Mouse (Mus musculus) adrenal gland (tissue): ENCODE measurements at regions not wholly inside any gene's neighbourhood (a gene's known extent, or its start where the extent isn't known, plus 50 kb on each side); places are given as distances from the start of the nearest gene placed in this dataset.

Source experiments
- intact Hi-C: fragments of 180-260 bp; cut with DNase I; formaldehyde crosslinking; loops from one replicate; pipeline ENCODE4 v1.15.1; 2025

DNA sequence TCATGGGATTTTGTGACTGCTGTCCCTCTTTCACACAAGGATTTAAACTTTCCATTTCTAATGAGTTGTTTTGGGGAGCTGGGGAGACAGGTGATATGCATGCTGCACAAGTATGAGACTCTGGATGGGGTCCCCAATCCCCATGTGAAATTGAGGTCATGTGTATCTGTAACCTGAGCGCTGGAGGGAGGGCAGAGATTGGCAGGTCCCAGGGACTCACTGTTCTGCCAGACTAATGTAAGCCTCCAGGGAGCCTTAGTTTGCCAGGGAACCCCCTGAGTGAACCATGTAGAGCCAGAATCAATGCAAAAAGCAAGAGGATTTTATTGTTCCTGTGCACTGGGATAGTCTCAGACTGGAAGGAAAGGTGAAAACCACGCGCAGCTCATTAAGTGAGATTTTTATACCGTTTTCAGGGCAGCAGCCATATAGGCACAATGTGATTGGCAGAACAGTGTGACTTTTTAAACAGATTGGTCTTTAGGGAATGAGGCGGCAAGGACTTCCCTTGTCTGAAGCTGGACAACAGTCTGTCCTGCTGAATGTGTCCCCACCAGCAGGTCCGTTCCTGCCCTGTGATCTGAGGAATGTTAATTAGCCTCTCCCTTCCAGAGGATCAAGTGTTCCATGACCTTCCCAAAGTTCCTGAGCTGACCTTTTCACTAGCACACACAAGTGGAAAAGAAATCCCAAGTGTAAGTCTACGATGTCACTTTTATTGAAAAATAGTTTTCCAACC lies 59.9 kb upstream of the Oxgr1 start:
- intact Hi-C loops, result no loop called here

- intact Hi-C loops, result no loop called here
These were observed 60.5 kb upstream of the Oxgr1 start for GRCm38 (mm10) chr14:120102749-120103142.

- intact Hi-C loops, result no loop called here
These were observed 67.6 kb upstream of the Oxgr1 start for GRCm38 (mm10) chr14:120109846-120110245.

GRCm38 (mm10) chr14:120113316-120113715 lies 71.1 kb upstream of the Oxgr1 start:
- intact Hi-C loops, result no loop called here

DNA sequence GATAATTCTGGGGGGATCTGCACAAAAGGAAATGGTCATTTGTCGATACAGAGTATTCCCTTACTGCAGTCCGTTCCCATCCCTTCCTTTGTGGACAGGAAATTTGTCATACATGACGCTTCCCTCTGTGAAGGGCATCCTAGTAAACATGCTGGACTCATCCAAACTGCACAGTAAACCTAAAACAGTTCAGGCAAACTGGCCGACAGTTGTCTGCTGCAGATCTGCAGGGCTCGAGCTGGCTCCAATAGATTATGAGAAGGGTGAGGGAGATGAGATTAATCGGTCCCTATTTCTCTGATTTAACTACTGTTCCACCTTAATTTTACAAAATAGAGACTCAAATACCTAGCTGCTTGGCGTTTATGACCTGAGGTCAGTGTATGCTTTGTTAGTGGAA lies 76.3 kb upstream of the Oxgr1 start:
- intact Hi-C loops, result no loop called here

DNA sequence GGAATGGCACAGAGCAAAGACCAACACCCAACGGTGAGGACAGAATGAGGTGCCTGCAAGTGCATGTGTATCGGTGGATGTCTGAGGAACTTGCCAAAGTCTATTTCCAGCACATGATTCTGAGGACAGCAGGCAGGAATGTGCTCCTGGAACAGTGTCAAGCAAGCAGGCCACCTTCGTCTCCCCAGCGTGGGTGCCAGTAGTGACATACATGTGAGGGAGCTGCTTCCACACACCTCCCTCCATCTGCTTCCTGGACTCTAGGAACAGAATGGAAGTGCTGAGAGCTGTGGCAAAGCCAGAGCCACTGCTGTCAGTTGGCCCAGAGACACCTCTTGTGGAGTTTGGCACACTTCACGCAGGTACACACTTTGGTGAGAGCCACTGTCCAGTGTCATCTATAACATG lies 76.9 kb upstream of the Oxgr1 start:
- intact Hi-C loops, result no loop called here

DNA sequence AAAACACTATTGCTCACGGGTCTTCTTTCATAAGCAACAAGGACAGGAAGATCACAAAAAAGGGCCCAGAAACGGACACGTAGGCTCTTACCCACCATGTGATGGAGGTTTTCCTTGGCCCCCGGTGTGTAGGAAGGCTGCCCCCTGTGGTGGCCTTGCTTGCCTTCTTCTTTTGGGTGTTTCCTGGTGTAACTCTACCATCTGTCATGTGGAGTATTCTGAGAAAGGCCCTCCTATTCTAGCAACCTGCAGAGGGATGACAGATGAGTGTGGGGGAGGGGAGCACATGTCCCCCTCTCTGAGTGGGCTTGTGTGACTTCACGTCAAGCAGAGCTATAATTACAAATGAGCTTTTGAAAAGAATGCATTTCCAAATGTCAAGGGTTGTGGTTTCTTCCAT lies 77.3 kb upstream of the Oxgr1 start:
- intact Hi-C loops, result no loop called here

GRCm38 (mm10) chr14:120120261-120120660 lies 78.0 kb upstream of the Oxgr1 start:
- intact Hi-C loops, result no loop called here

DNA sequence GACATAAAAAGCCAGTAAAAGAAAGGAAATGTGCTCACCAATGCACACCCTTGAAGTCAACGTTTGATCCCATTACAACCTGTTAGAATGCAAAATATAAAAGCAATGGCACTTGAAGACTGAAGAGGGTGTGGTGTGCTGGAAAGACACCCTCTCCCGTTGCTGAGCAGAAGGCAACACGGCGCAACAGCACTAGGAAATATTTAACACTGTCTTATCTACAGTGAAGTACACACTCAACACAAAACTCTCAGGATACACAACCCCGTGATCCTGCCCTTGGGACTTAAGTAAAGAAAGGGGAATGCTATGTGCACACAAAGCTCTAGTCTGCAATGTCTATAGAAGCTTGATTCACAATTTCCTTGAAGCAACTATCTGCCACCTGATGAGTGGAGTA lies 83.1 kb upstream of the Oxgr1 start:
- intact Hi-C loops, result no loop called here

DNA sequence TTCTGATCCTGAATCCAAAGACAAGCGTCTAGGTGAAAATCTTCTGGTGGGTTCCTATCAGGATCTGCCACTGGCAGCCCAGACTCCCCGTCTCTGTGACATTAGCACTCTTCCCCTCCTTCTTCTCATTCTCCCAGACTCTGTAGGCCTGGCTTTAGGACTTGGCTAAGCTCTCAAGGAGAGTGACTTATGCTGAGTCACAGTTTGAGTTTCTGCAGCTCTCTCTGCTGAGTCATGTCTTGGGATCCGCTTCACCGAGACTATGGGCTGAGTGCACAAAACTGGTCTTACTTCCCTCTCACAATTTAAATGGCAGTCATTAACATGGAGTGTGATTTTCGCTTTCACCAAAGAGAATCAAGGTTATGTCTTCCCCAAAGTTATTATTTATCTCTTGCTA lies 85.2 kb upstream of the Oxgr1 start:
- intact Hi-C loops, result no loop called here

DNA sequence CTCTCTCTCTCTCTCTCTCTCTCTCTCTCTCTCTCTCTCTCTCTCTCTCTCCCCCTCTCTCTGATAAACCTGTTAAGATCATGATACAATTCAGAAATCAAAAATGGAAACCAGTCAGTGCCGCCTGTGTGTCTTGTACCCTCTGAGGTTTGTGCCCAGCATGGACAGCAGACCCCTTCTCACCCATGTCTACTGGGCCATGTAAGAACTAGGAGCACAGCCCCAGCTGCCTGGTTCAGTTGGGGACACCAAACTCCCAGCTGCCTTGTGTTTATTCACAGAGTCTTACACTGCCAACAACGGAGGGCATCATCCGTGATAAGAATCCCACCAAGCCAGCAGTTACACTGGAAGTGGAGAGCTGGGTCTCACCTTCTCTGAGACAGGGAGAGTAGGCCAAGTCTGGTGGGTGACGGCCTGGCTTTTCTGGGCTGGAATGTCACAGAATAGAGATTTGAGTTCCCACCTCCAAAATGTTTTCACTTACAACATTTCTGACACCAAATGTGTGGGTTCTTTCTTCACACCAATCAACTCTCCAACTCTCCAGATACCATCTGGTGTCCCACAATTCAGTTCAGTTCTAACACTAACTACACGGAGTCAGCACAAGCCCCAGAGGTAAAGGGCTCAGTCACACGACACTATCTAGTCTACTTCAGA lies 92.2 kb upstream of the Oxgr1 start:
- intact Hi-C loops, result loop anchor here (5.0 to 10.0 kb wide), 2 partner anchors 128 to 530 kb away; no protein-coding TSS in a partner anchor

GRCm38 (mm10) chr14:120135198-120135597 lies 93.0 kb upstream of the Oxgr1 start:
- intact Hi-C loops, result loop anchor here (5.0 to 10.0 kb wide), 2 partner anchors 127 to 530 kb away; no protein-coding TSS in a partner anchor

DNA sequence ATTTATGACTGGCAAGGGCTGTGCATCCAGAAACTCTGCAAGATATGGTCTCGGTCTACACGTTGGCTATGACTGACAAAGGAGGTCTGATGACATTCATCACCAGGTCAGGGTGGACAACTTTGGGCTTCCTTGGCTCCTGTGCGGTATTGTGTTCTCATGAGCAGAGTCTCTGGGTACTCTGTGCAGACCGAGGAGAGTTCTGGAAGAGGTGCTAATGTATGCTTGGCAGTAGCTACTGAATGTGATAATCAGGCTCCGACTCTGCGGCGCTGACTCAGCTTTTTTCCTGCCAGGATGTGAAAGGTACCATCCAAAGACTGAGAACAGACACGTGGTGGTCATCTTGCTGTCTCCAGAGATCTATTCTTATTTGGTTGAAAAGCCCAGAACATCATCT lies 94.5 kb upstream of the Oxgr1 start:
- intact Hi-C loops, result loop anchor here (2.0 to 10.0 kb wide), 3 partner anchors 126 to 528 kb away; no protein-coding TSS in a partner anchor

GRCm38 (mm10) chr14:120137680-120138136 lies 95.5 kb upstream of the Oxgr1 start:
- intact Hi-C loops, result loop anchor here (2.0 to 10.0 kb wide), 3 partner anchors 125 to 527 kb away; no protein-coding TSS in a partner anchor

DNA sequence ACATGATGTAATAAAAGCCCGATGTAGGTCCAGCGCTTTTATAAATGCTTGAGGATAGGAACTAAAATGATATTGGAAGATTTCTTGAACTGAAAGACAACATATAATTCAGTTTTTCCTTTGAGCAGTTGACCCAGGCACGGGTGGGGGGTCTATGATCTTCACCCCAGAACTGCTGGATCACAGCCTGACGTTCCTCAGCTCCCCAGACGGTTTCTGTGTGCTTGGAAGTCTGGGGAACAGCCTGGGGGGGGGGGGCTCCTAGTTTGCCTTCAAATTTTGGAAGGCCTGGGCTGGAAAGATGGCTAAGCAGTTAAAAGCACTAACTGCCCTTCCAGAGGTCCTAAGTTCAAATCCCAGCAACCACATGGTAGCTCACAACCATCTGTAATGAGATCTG lies 96.3 kb upstream of the Oxgr1 start:
- intact Hi-C loops, result loop anchor here (5.0 to 10.0 kb wide), 2 partner anchors 124 to 526 kb away; no protein-coding TSS in a partner anchor

- intact Hi-C loops, result loop anchor here (5.0 to 10.0 kb wide), 2 partner anchors 123 to 526 kb away; no protein-coding TSS in a partner anchor
These were observed 97.0 kb upstream of the Oxgr1 start for GRCm38 (mm10) chr14:120139256-120139655.

- intact Hi-C loops, result loop anchor here (5.0 to 10.0 kb wide), 2 partner anchors 123 to 525 kb away; no protein-coding TSS in a partner anchor
These were observed 97.4 kb upstream of the Oxgr1 start for GRCm38 (mm10) chr14:120139671-120140071.

DNA sequence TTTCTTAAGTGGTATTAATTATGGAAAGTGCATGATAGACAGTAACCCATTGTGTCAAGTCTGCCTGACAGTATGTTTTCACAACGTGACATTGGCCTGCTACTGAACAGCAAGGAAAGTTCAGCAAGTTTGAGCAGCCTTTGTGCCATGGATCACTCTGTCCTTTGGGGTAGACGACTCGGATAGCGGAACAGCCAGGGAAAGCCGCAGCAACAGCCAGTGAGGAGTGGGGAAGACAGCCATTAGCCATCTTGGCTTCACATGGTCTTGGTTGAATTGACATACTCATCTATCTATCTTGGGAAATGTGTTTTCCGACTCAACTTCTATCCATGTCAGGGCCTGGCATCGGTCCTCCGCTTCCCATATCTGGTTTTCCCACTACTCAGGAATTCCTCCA lies 98.0 kb upstream of the Oxgr1 start:
- intact Hi-C loops, result no loop called here

DNA sequence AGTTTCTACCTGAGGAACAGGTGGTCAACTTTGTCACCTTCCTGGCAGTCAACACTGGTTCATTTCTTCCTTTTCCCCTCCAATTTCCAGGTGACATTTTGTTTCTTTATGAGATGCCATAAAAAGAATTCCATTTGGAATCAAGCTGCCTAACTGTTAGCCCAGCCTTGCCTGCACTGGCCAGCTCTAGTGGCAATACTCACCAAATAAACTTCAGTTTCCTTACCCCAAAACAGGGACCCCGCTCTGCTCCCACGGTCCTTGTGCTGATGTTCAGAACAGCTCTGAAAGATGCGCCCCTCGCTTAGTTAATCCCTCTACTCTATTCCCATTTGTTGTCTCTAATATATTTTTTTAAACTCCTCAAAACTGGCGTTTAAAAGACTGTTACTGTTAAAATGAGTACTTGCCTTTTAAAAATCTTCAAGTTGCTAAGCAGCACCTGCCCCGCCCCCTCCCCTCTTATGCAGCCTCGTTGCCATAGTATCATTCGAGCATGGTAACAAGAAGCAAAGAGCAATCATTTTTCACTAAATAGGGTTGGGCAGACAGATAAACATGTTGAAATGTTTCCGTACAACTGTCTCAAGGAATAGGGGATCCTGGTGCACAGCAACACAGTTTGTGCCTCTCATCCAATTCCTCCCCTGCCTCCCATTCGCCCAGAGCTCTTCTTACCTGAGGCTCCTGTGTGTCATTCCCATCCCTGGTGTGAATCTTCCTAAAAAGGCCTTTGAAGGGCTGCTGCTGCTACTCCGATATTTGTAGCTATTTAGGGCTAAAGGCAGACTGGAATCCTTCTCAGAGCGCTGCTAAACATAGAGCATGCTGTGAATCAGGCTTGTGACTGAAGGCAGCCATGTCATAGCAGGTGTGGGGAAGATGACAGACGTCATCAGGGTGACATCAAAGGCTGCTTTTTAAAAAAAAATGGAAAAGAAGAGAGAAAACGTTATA lies 98.8 kb upstream of the Oxgr1 start:
- intact Hi-C loops, result no loop called here

DNA sequence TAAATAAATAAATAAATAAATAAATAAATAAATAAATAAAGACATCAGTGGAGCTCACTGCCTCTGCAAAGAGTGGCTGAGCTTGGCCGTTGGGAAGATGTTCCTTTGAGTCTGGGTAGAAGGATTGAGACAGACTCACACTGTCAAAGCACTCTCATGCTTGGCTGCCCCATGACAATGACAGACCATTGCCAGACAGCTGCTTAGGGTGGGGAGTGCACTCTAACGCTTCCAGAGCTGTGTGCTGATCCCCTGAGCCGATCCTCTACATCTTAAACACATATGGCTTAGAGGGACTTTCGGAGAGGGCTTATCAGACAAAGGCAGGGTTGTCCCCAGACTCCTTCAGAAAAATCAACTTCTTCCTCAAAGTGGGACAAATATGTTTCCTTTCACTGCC lies 100.0 kb upstream of the Oxgr1 start:
- intact Hi-C loops, result no loop called here

- intact Hi-C loops, result no loop called here
These were observed 102.2 kb upstream of the Oxgr1 start for GRCm38 (mm10) chr14:120144451-120144850.
